Mouse (Mus musculus): ENCODE measurements around the gene Zfhx3. TPM values are rescaled to one million over a fixed set of nuclear protein-coding genes. Genes with fewer than 3 reads are reported as not detected.

Zfhx3 gene
- polyA plus RNA-seq, 2 experiments: 0.25 to 0.65 TPM

- Histone ChIP-seq H3K4me2 (ENCODE audit: low read depth) (no peak overlapping the region), H3K27ac (no peak overlapping the region), H3K9ac (replicated peaks) (no peak overlapping the region), H3K27me3 (ENCODE audit: control insufficient read depth, insufficient read depth, low read length) (no peaks in the 10 kb centered on the region), H3K4me1 (replicated peaks; ENCODE audit: control insufficient read depth in 2 of 2, insufficient read depth in 2 of 2, low read length in 1 of 2) (no peaks in the 10 kb centered on the region), H3K9me3 (ENCODE audit: control insufficient read depth, low read length) (no peaks in the 10 kb centered on the region), H3K4me3 (ENCODE audit: insufficient read depth in 1 of 2, low read depth in 2 of 2, low read length in 2 of 2) (no peak overlapping the region), H3K36me3 (replicated peaks; ENCODE audit: control insufficient read depth, insufficient read depth, low read depth) (no peaks in the 10 kb centered on the region)
- DNase-seq (ENCODE audit: low read depth in 3 of 3, low spot score in 3 of 3) (no peak), ATAC-seq (ENCODE audit: insufficient read depth) (no peak)
- no peak for TF ChIP-seq EP300 (IDR thresholded peaks at IDR 0.05; ENCODE audit: low read depth)
- no peak for TF ChIP-seq CTCF (IDR thresholded peaks at IDR 0.05; ENCODE audit: low read depth)
- 61% methylated on average over 9 of the region's 9 CpGs for WGBS (ENCODE audit: insufficient replicate concordance)
Observed at GRCm38 (mm10) chr8:108859983-108860382, 917.5 kb downstream of the Zfhx3 start.

GRCm38 (mm10) chr8:108863440-108863839 is 921.0 kb downstream of the Zfhx3 start:
- no peak overlapping the region for H3K9ac ChIP-seq (replicated peaks)
- no peak for TF ChIP-seq EP300 (IDR thresholded peaks at IDR 0.05; ENCODE audit: low read depth)
- TF ChIP-seq CTCF (IDR thresholded peaks at IDR 0.05; ENCODE audit: low read depth): no peak
- H3K4me1 ChIP-seq (replicated peaks; ENCODE audit: control insufficient read depth in 2 of 2, insufficient read depth in 2 of 2, low read length in 1 of 2): peaks cover 4 to 13% of the 10 kb centered on the region in 2 experiments; a peak in 3 of 4 replicates

DNA sequence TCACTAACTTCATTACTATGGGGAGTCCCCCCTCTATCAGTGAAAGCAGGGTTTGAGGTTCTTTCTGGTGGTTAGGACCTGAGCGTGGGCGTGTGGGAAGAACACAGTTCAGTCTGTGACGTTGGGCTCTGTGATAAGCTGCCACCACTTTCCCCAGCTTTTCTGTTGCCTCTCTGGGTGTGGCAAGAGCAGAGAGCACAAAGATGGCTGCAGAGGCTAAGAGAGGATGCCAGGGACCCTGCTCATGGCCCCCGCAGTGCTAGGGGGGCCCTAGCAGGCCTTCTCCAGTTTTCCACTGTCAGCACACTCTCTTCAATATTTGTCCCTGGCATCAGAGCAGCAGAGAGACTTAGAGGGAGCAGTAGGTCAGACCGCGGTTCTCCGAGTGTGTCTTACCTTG is 924.0 kb downstream of the Zfhx3 start:
- H3K27me3 ChIP-seq (ENCODE audit: control insufficient read depth, insufficient read depth, low read length): no peaks in the 10 kb centered on the region
- ATAC-seq (ENCODE audit: insufficient read depth) (peak; percentile 56), DNase-seq (ENCODE audit: low read depth in 3 of 3, low spot score in 3 of 3) (no peak)
- no peak overlapping the region for H3K9ac ChIP-seq (replicated peaks)
- no peaks in the 10 kb centered on the region for H3K36me3 ChIP-seq (replicated peaks; ENCODE audit: control insufficient read depth, insufficient read depth, low read depth)
- H3K27ac ChIP-seq: no peak overlapping the region
- H3K4me2 ChIP-seq (ENCODE audit: low read depth): no peak overlapping the region
- peaks cover 4 to 17% of the 10 kb centered on the region in 2 experiments; a peak in 3 of 4 replicates for H3K4me1 ChIP-seq (replicated peaks; ENCODE audit: control insufficient read depth in 2 of 2, insufficient read depth in 2 of 2, low read length in 1 of 2)
- TF ChIP-seq CTCF (IDR thresholded peaks at IDR 0.05; ENCODE audit: low read depth) (no peak), EP300 (IDR thresholded peaks at IDR 0.05; ENCODE audit: low read depth) (no peak)
- no peak overlapping the region for H3K4me3 ChIP-seq (ENCODE audit: insufficient read depth in 1 of 2, low read depth in 2 of 2, low read length in 2 of 2)
- WGBS (ENCODE audit: insufficient replicate concordance): 52% methylated on average over 7 of the region's 7 CpGs
- H3K9me3 ChIP-seq (ENCODE audit: control insufficient read depth, low read length): no peaks in the 10 kb centered on the region

More at GRCm38 (mm10) chr8:108863440-108863839, 921.0 kb downstream of the Zfhx3 start:
- no peaks in the 10 kb centered on the region for H3K27me3 ChIP-seq (ENCODE audit: control insufficient read depth, insufficient read depth, low read length)
- H3K36me3 ChIP-seq (replicated peaks; ENCODE audit: control insufficient read depth, insufficient read depth, low read depth): no peaks in the 10 kb centered on the region
- no peak overlapping the region for H3K4me3 ChIP-seq (ENCODE audit: insufficient read depth in 1 of 2, low read depth in 2 of 2, low read length in 2 of 2)
- 77% methylated on average over 10 of the region's 10 CpGs for WGBS (ENCODE audit: insufficient replicate concordance)
- no peak overlapping the region for H3K27ac ChIP-seq
- no peak overlapping the region for H3K4me2 ChIP-seq (ENCODE audit: low read depth)
- no peak for DNase-seq (ENCODE audit: low read depth in 3 of 3, low spot score in 3 of 3)
- no peaks in the 10 kb centered on the region for H3K9me3 ChIP-seq (ENCODE audit: control insufficient read depth, low read length)
- no peak for ATAC-seq (ENCODE audit: insufficient read depth)

GRCm38 (mm10) chr8:108867482-108868258 is 925.2 kb downstream of the Zfhx3 start:
- Histone ChIP-seq H3K27ac (no peak overlapping the region), H3K9me3 (ENCODE audit: control insufficient read depth, low read length) (no peaks in the 10 kb centered on the region), H3K4me2 (ENCODE audit: low read depth) (peak overlapping the region; percentile 33; the same call in 1 of the 2 replicates), H3K36me3 (replicated peaks; ENCODE audit: control insufficient read depth, insufficient read depth, low read depth) (no peaks in the 10 kb centered on the region), H3K9ac (replicated peaks) (no peak overlapping the region), H3K4me3 (ENCODE audit: insufficient read depth in 1 of 2, low read depth in 2 of 2, low read length in 2 of 2) (0 out of 4 replicates have a peak overlapping the region, but pooled peaks of 1 of the 2 experiments have one; percentile 5), H3K4me1 (replicated peaks; ENCODE audit: control insufficient read depth in 2 of 2, insufficient read depth in 2 of 2, low read length in 1 of 2) (peaks cover 4 to 17% of the 10 kb centered on the region in 2 experiments; a peak in 3 of 4 replicates), H3K27me3 (ENCODE audit: control insufficient read depth, insufficient read depth, low read length) (no peaks in the 10 kb centered on the region)
- DNase-seq (ENCODE audit: low read depth in 3 of 3, low spot score in 3 of 3) (no peak), ATAC-seq (ENCODE audit: insufficient read depth) (peak; percentile 75)
- no peak for TF ChIP-seq EP300 (IDR thresholded peaks at IDR 0.05; ENCODE audit: low read depth)
- TF ChIP-seq CTCF (IDR thresholded peaks at IDR 0.05; ENCODE audit: low read depth): no peak
- 55% methylated on average over 13 of the region's 13 CpGs for WGBS (ENCODE audit: insufficient replicate concordance)

GRCm38 (mm10) chr8:108868259-108869090 is 926.0 kb downstream of the Zfhx3 start:
- ATAC-seq (ENCODE audit: insufficient read depth): no peak

More at GRCm38 (mm10) chr8:108868259-108869090, 926.0 kb downstream of the Zfhx3 start:
- Histone ChIP-seq H3K27me3 (ENCODE audit: control insufficient read depth, insufficient read depth, low read length) (no peaks in the 10 kb centered on the region), H3K36me3 (replicated peaks; ENCODE audit: control insufficient read depth, insufficient read depth, low read depth) (no peaks in the 10 kb centered on the region), H3K27ac (no peak overlapping the region), H3K9me3 (ENCODE audit: control insufficient read depth, low read length) (no peaks in the 10 kb centered on the region), H3K4me3 (ENCODE audit: insufficient read depth in 1 of 2, low read depth in 2 of 2, low read length in 2 of 2) (no peak overlapping the region), H3K4me1 (replicated peaks; ENCODE audit: control insufficient read depth in 2 of 2, insufficient read depth in 2 of 2, low read length in 1 of 2) (peaks cover 4 to 17% of the 10 kb centered on the region in 2 experiments; a peak in 3 of 4 replicates), H3K4me2 (ENCODE audit: low read depth) (no peak overlapping the region), H3K9ac (replicated peaks) (no peak overlapping the region)
- 57% methylated on average over 14 of the region's 14 CpGs for WGBS (ENCODE audit: insufficient replicate concordance)
- no peak for DNase-seq (ENCODE audit: low read depth in 3 of 3, low spot score in 3 of 3)
- TF ChIP-seq CTCF (IDR thresholded peaks at IDR 0.05; ENCODE audit: low read depth): no peak

Data from liver, embryonic 14.5 days (tissue).